Mouse (Mus musculus): ENCODE data around the gene Col4a2.
"Not testable (repeated sequence)": the region's sequence is repeated elsewhere in the genome, so short reads cannot be mapped to it uniquely, and the experiment has no call there.

Col4a2 gene

GRCm38 (mm10) chr8:11460934-11461333 is 148.3 kb downstream of the Col4a2 start:
- DNase-seq (ENCODE audit: low spot score in 2 of 2) = peak; percentile 54

- DNase-seq (ENCODE audit: low spot score in 2 of 2) = no peak
Measured at GRCm38 (mm10) chr8:11461847-11462246, 149.2 kb downstream of the Col4a2 start.

- no peak for DNase-seq (ENCODE audit: low spot score in 2 of 2)
Measured at GRCm38 (mm10) chr8:11462641-11463040, 150.0 kb downstream of the Col4a2 start.

GRCm38 (mm10) chr8:11463541-11463888 is 150.9 kb downstream of the Col4a2 start:
- DNase-seq (ENCODE audit: low spot score in 2 of 2) = no peak

- peak; percentile 77 to 85 for DNase-seq (ENCODE audit: low spot score in 2 of 2)
Measured at GRCm38 (mm10) chr8:11463889-11464706, 151.5 kb downstream of the Col4a2 start.

- no peak for DNase-seq (ENCODE audit: low spot score in 2 of 2)
Measured at GRCm38 (mm10) chr8:11464707-11464964, 152.0 kb downstream of the Col4a2 start.

GRCm38 (mm10) chr8:11465619-11466018 is 153.0 kb downstream of the Col4a2 start:
- no peak for DNase-seq (ENCODE audit: low spot score in 2 of 2)

GRCm38 (mm10) chr8:11466528-11466927 is 153.9 kb downstream of the Col4a2 start:
- not testable (repeated sequence) for DNase-seq (ENCODE audit: low spot score in 2 of 2)

- DNase-seq (ENCODE audit: low spot score in 2 of 2) = no peak
Measured at GRCm38 (mm10) chr8:11469095-11469494, 156.5 kb downstream of the Col4a2 start.

- DNase-seq (ENCODE audit: low spot score in 2 of 2) = no peak
Measured at GRCm38 (mm10) chr8:11470694-11471093, 158.1 kb downstream of the Col4a2 start.

- no peak for DNase-seq (ENCODE audit: low spot score in 2 of 2)
Measured at GRCm38 (mm10) chr8:11471309-11471708, 158.7 kb downstream of the Col4a2 start.

GRCm38 (mm10) chr8:11473072-11473471 is 160.5 kb downstream of the Col4a2 start:
- no peak for DNase-seq (ENCODE audit: low spot score in 2 of 2)

- DNase-seq (ENCODE audit: low spot score in 2 of 2) = no peak
Measured at GRCm38 (mm10) chr8:11475397-11475796, 162.8 kb downstream of the Col4a2 start.

- DNase-seq (ENCODE audit: low spot score in 2 of 2) = no peak
Measured at GRCm38 (mm10) chr8:11475876-11476275, 163.3 kb downstream of the Col4a2 start.

- DNase-seq (ENCODE audit: low spot score in 2 of 2) = no peak
Measured at GRCm38 (mm10) chr8:11476338-11477177, 164.0 kb downstream of the Col4a2 start.

GRCm38 (mm10) chr8:11477178-11477553 is 164.6 kb downstream of the Col4a2 start:
- no peak for DNase-seq (ENCODE audit: low spot score in 2 of 2)

- peak; percentile 40 to 53 for DNase-seq (ENCODE audit: low spot score in 2 of 2)
Measured at GRCm38 (mm10) chr8:11477811-11478761, 165.5 kb downstream of the Col4a2 start, which contains the start of gene Rab20. Rab20 (minus strand) TSS chr8:11478710.

- DNase-seq (ENCODE audit: low spot score in 2 of 2) = no peak
Measured at GRCm38 (mm10) chr8:11478807-11479527, 166.4 kb downstream of the Col4a2 start.

- DNase-seq (ENCODE audit: low spot score in 2 of 2) = no peak
Measured at GRCm38 (mm10) chr8:11479591-11479990, 167.0 kb downstream of the Col4a2 start.

GRCm38 (mm10) chr8:11481876-11482275 is 169.3 kb downstream of the Col4a2 start:
- DNase-seq (ENCODE audit: low spot score in 2 of 2) = no peak

- no peak for DNase-seq (ENCODE audit: low spot score in 2 of 2)
Measured at GRCm38 (mm10) chr8:11482537-11482936, 169.9 kb downstream of the Col4a2 start.
